Mouse (Mus musculus) forebrain, embryonic 13.5 days (tissue): ENCODE measurements around the gene Chst11. TPM values are rescaled to one million over a fixed set of nuclear protein-coding genes. Genes with fewer than 3 reads are reported as not detected.
A peak's percentile ranks its signal among the peaks of the same experiment; 100 is the strongest.
"Not testable (repeated sequence)": the region's sequence is repeated elsewhere in the genome, so short reads cannot be mapped to it uniquely, and the experiment has no call there.

Source experiments
- ATAC-seq: fragments of 200-750 bp; cut with Nextera tagmentation; 2 replicates; pipeline ENCODE4 v1.8.0; 2017
- H3K27ac ChIP-seq: fragments of 300-500 bp; sonication (generic); 2 replicates; pipeline ENCODE4 v1.5.1; 2015; ENCODE audit warnings: inconsistent platforms, mild to moderate bottlenecking, moderate library complexity
- H3K27me3 ChIP-seq: fragments of 300-500 bp; sonication (generic); 2 replicates; pipeline ENCODE4 v1.6.1; 2015; ENCODE audit warnings: mild to moderate bottlenecking, inconsistent platforms
- H3K36me3 ChIP-seq: fragments of 300-500 bp; sonication (generic); 2 replicates; pipeline ENCODE4 v1.6.1; 2015; ENCODE audit warnings: mild to moderate bottlenecking, inconsistent platforms; ENCODE audit not compliant: poor library complexity, severe bottlenecking
- H3K4me1 ChIP-seq: fragments of 300-500 bp; sonication (generic); 2 replicates; pipeline ENCODE4 v1.6.1; 2015; ENCODE audit warnings: inconsistent platforms
- H3K4me2 ChIP-seq: fragments of 300-500 bp; sonication (generic); 2 replicates; pipeline ENCODE4 v1.6.1; 2015; ENCODE audit warnings: inconsistent platforms, mild to moderate bottlenecking, moderate library complexity
- H3K4me3 ChIP-seq: fragments of 300-500 bp; sonication (generic); 2 replicates; pipeline ENCODE4 v1.5.1; 2015; ENCODE audit warnings: mild to moderate bottlenecking, inconsistent platforms
- H3K9ac ChIP-seq: fragments of 300-500 bp; sonication (generic); 2 replicates; pipeline ENCODE4 v1.6.1; 2015; ENCODE audit warnings: mild to moderate bottlenecking, inconsistent platforms
- H3K9me3 ChIP-seq: fragments of 300-500 bp; sonication (generic); replicated peaks from 2 replicates; pipeline ENCODE4 v1.6.1; 2016; ENCODE audit warnings: inconsistent platforms
- WGBS: fragments of 180-500 bp; shearing (Covaris S2); methylation state at CpG from one replicate; pipeline ENCODE4 v1.1.7; 2015; 5-methylcytosine and 5-hydroxymethylcytosine counted together
- polyA plus RNA-seq: library from polyadenylated mRNA; unstranded; fragments of >200 nt; fragmentation: Nextera tagmentation; extraction: Ambion mirVana; gene quantifications from 2 replicates; pipeline ENCODE4 v1.2.1, GENCODE M21; 2015

Gene Chst11
- polyA plus RNA-seq, 1 experiment from 2014 or later, result 2.1 TPM

DNA sequence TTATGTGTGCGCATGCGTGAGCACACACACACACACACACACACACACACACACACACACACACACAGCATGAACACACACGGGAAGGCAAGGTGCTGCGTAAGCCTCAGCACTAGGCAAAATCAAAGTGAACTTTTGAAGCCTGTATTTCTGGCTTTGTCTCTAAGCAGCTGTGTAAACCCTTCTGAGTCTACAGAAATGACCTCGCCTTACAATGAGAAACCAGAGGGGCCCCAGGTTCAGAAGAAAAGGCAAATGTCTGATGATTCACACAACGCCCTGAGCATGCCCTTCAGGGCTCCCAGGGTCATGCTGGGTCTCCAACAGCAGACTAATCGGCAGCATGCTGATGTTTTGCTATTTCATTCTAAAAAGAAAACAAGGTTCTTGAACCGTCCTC, 122.1 kb downstream of the Chst11 start:
- Histone ChIP-seq H3K4me2 (no peak overlapping the region), H3K36me3 (no peaks in the 10 kb centered on the region), H3K9me3 (no peaks in the 10 kb centered on the region), H3K27me3 (no peaks in the 10 kb centered on the region), H3K27ac (peak overlapping the region; percentile 86; the same call in 1 of the 2 replicates), H3K4me1 (peaks cover 80% of the 10 kb centered on the region), H3K9ac (no peak overlapping the region), H3K4me3 (no peak overlapping the region)
- ATAC-seq, result no peak
- 29% methylated on average over 8 of the region's 8 CpGs for WGBS

GRCm38 (mm10) chr10:83107921-83108738, 122.8 kb downstream of the Chst11 start:
- H3K9me3 ChIP-seq, result no peaks in the 10 kb centered on the region
- no peaks in the 10 kb centered on the region for H3K27me3 ChIP-seq
- no peak overlapping the region for H3K4me3 ChIP-seq
- H3K9ac ChIP-seq, result peak overlapping the region; percentile 12; the same call in 1 of the 2 replicates
- ATAC-seq, result no peak
- H3K4me2 ChIP-seq, result peak overlapping the region; percentile 5; the same call in 1 of the 2 replicates
- WGBS, result 22% methylated on average over 21 of the region's 21 CpGs
- H3K36me3 ChIP-seq, result no peaks in the 10 kb centered on the region
- H3K27ac ChIP-seq, result peak overlapping the region; percentile 70
- H3K4me1 ChIP-seq, result peaks cover 80% of the 10 kb centered on the region

DNA sequence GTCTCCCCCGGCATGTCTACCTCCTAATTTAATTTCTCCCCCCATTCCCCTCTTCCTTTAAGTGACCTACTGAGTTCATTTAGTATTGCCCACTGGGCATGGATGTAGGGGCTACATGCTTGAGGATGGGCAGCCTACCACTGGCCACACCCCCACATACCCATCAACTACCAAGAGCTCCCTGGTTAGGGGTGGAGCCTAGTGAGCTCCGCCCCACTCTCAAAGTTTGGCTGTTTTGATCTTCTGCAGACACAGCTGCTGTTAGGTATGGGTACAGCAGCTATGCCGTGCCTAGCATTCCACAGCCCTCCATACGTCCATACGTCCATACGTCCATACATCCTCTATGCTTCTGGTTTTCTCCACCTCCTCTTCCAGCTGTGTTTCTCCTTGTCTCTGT, 123.6 kb downstream of the Chst11 start:
- Histone ChIP-seq H3K4me1 (peaks cover 74% of the 10 kb centered on the region), H3K27ac (peak overlapping the region; percentile 70; the same call in 1 of the 2 replicates), H3K9ac (no peak overlapping the region), H3K9me3 (no peaks in the 10 kb centered on the region), H3K4me2 (no peak overlapping the region), H3K27me3 (no peaks in the 10 kb centered on the region), H3K36me3 (no peaks in the 10 kb centered on the region), H3K4me3 (no peak overlapping the region)
- no peak for ATAC-seq
- WGBS, result 97% methylated on average over 6 of the region's 6 CpGs

GRCm38 (mm10) chr10:83111046-83111445, 125.7 kb downstream of the Chst11 start:
- Histone ChIP-seq H3K27ac (no peak overlapping the region), H3K4me1 (peaks cover 55% of the 10 kb centered on the region), H3K4me3 (no peak overlapping the region), H3K36me3 (no peaks in the 10 kb centered on the region), H3K27me3 (no peaks in the 10 kb centered on the region), H3K9me3 (no peaks in the 10 kb centered on the region), H3K4me2 (no peak overlapping the region), H3K9ac (no peak overlapping the region)
- ATAC-seq, result no peak
- WGBS, result 84% methylated on average over 6 of the region's 6 CpGs

- peaks cover 55% of the 10 kb centered on the region for H3K4me1 ChIP-seq
Observed at GRCm38 (mm10) chr10:83112345-83112744, 127.0 kb downstream of the Chst11 start.

GRCm38 (mm10) chr10:83114564-83114963, 129.3 kb downstream of the Chst11 start:
- no peak for ATAC-seq
- Histone ChIP-seq H3K36me3 (no peaks in the 10 kb centered on the region), H3K4me1 (peaks cover 50% of the 10 kb centered on the region), H3K27ac (no peak overlapping the region), H3K27me3 (no peaks in the 10 kb centered on the region), H3K9me3 (no peaks in the 10 kb centered on the region), H3K9ac (no peak overlapping the region), H3K4me3 (no peak overlapping the region), H3K4me2 (no peak overlapping the region)
- WGBS, result 92% methylated on average over 5 of the region's 5 CpGs

More at GRCm38 (mm10) chr10:83112345-83112744, 127.0 kb downstream of the Chst11 start:
- ATAC-seq, result no peak
- Histone ChIP-seq H3K9me3 (no peaks in the 10 kb centered on the region), H3K36me3 (no peaks in the 10 kb centered on the region), H3K4me2 (no peak overlapping the region), H3K9ac (no peak overlapping the region), H3K4me3 (no peak overlapping the region), H3K27ac (no peak overlapping the region), H3K27me3 (no peaks in the 10 kb centered on the region)
- WGBS, result 69% methylated on average over 4 of the region's 4 CpGs

DNA sequence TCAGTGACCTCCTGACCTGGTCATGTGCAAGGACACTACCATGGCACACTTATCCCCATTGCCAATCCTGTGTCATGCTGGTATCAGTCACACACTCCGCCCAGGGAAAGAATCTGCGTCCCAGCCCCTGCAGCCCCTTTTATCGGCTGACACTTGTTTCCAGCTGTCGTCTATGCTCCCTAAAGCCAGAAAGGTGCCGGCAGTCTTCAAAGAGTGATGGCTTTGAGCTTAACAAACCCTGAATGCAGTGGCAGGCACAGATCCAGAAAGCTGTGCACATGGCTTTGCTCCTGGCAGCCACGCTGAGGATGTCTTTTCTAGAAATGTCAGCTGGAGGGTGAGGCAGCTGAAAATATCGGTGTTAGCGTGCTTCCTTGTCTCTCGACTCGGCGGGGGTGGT, 131.6 kb downstream of the Chst11 start:
- 31% methylated on average over 11 of the region's 11 CpGs for WGBS
- Histone ChIP-seq H3K4me3 (no peak overlapping the region), H3K27ac (no peak overlapping the region), H3K4me1 (peaks cover 49% of the 10 kb centered on the region), H3K27me3 (no peaks in the 10 kb centered on the region), H3K9ac (peak overlapping the region; percentile 2; the same call in 1 of the 2 replicates), H3K9me3 (no peaks in the 10 kb centered on the region), H3K36me3 (no peaks in the 10 kb centered on the region), H3K4me2 (no peak overlapping the region)
- ATAC-seq, result no peak

GRCm38 (mm10) chr10:83117851-83118250, 132.6 kb downstream of the Chst11 start:
- peaks cover 40% of the 10 kb centered on the region for H3K4me1 ChIP-seq
- no peak for ATAC-seq
- no peak overlapping the region for H3K9ac ChIP-seq
- no peak overlapping the region for H3K4me3 ChIP-seq
- H3K27me3 ChIP-seq, result no peaks in the 10 kb centered on the region
- 89% methylated on average over 6 of the region's 6 CpGs for WGBS
- no peak overlapping the region for H3K4me2 ChIP-seq
- H3K27ac ChIP-seq, result no peak overlapping the region
- H3K9me3 ChIP-seq, result no peaks in the 10 kb centered on the region
- no peaks in the 10 kb centered on the region for H3K36me3 ChIP-seq

DNA sequence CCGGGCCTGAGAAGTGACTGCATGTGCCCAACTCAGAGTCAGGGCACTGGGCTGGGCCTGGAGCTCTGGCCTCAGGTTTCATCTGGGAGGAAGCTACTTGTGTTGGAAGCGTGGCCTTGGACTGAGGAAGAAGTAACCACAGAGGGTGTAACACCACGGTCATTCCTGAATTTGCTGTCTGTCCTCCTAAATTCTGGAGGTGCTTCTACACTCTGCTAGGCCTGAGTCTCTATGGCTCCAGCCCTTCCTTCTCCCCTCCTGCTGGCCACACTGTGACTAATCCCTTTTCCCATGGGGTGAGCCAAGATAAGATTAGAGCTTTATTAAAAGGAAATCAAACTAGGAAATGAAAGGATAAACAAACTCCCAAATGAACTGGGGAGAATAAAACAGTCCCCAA, 133.3 kb downstream of the Chst11 start:
- 66% methylated on average over 3 of the region's 3 CpGs for WGBS

DNA sequence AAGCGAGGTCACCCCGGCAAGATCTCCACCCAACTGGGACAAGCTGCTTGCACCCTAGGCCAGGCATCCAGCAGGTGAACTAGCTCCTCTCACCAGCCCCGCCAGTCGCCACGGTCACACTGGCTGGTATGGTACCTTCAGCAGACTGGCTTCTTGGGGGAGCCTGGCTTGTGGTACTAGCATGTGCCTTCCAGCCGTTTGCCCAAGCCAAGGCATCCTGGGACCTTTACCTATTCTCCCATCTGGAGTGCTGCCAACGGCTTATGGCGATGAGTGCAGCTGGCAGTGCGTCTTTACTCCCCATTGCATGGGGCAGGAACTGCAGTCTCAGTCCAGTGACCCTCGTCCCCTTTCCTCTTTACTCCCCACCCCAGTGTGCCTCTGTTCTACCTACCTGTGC, 133.7 kb downstream of the Chst11 start:
- Histone ChIP-seq H3K27me3 (no peaks in the 10 kb centered on the region), H3K4me3 (no peak overlapping the region), H3K36me3 (no peaks in the 10 kb centered on the region), H3K4me2 (no peak overlapping the region), H3K9me3 (no peaks in the 10 kb centered on the region), H3K9ac (no peak overlapping the region), H3K27ac (no peak overlapping the region), H3K4me1 (peaks cover 36% of the 10 kb centered on the region)
- 67% methylated on average over 10 of the region's 10 CpGs for WGBS
- ATAC-seq, result no peak

More for the DNA sequence above, 133.3 kb downstream of the Chst11 start:
- H3K4me3 ChIP-seq, result no peak overlapping the region
- H3K9me3 ChIP-seq, result no peaks in the 10 kb centered on the region
- H3K4me1 ChIP-seq, result peaks cover 36% of the 10 kb centered on the region
- no peaks in the 10 kb centered on the region for H3K27me3 ChIP-seq
- no peaks in the 10 kb centered on the region for H3K36me3 ChIP-seq
- no peak overlapping the region for H3K9ac ChIP-seq
- ATAC-seq, result no peak
- H3K4me2 ChIP-seq, result no peak overlapping the region
- H3K27ac ChIP-seq, result no peak overlapping the region

- not testable (repeated sequence) for H3K36me3 ChIP-seq, H3K27me3 ChIP-seq, ATAC-seq, H3K4me3 ChIP-seq, H3K9ac ChIP-seq, H3K27ac ChIP-seq, H3K4me2 ChIP-seq, H3K9me3 ChIP-seq
- peaks cover 36% of the 10 kb centered on the region for H3K4me1 ChIP-seq
- WGBS, result 89% methylated on average over 8 of the region's 8 CpGs
Observed at GRCm38 (mm10) chr10:83119461-83119860, 134.2 kb downstream of the Chst11 start.

DNA sequence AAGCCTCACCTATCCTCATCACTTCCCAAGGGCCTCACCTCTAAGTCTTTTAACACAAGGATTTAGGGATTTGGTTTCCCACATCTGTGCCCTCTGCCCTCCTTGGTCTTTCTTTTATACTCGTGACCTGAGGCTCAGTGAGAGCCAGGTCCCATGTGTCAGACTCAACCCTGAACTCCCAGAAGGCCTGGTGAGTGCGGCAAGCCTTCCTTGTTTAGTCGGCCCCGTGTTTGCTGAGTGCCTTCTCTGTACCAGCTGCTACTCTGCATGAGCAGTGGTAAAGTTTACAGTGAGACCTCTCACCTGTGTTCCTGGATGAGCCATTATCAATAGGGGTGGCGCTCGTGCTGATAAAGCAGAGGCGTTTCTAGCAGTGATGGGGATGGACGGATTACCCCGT, 134.6 kb downstream of the Chst11 start:
- no peak for ATAC-seq
- no peaks in the 10 kb centered on the region for H3K27me3 ChIP-seq
- no peak overlapping the region for H3K9ac ChIP-seq
- peaks cover 36% of the 10 kb centered on the region for H3K4me1 ChIP-seq
- no peaks in the 10 kb centered on the region for H3K36me3 ChIP-seq
- no peak overlapping the region for H3K4me2 ChIP-seq
- no peak overlapping the region for H3K4me3 ChIP-seq
- no peaks in the 10 kb centered on the region for H3K9me3 ChIP-seq
- no peak overlapping the region for H3K27ac ChIP-seq
- 81% methylated on average over 9 of the region's 9 CpGs for WGBS

DNA sequence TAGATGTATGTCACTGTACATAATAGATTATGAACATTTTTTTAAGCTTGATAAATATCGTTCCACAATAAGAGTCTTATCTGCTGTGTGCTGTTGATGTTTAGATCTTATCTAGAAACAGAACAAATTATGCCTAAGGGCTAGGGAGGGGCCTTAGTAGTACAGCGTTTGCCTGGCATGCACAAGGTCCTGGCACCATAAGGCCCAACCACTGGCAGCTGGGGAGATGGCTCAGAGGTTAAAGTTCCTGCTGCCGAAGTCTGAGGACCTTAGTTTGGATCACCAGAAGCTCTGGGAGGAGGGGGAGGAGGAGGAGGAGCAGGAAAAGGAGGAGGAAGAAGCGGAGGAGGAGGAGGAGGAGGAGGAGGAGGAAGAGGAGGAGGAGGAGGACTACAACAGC, 135.6 kb downstream of the Chst11 start:
- H3K9ac ChIP-seq, result no peak overlapping the region
- H3K9me3 ChIP-seq, result no peaks in the 10 kb centered on the region
- H3K4me1 ChIP-seq, result peaks cover 35% of the 10 kb centered on the region
- H3K27ac ChIP-seq, result no peak overlapping the region
- H3K27me3 ChIP-seq, result no peaks in the 10 kb centered on the region
- no peaks in the 10 kb centered on the region for H3K36me3 ChIP-seq
- WGBS, result 91% methylated on average over 4 of the region's 4 CpGs
- no peak overlapping the region for H3K4me3 ChIP-seq
- no peak overlapping the region for H3K4me2 ChIP-seq
- ATAC-seq, result no peak
